Mouse (Mus musculus) neural tube, embryonic 11.5 days (tissue): ENCODE measurements around the gene Olfr364-ps1. TPM values are rescaled to one million over a fixed set of nuclear protein-coding genes. Genes with fewer than 3 reads are reported as not detected.

Experiments used
- ATAC-seq: fragments of 200-750 bp; cut with Nextera tagmentation; 2 replicates; pipeline ENCODE4 v1.8.0; 2017; ENCODE audit warnings: moderate number of reproducible peaks, mild to moderate bottlenecking, moderate TSS enrichment, moderate library complexity; ENCODE audit not compliant: insufficient read depth, low FRiP score, low TSS enrichment
- DNase-seq: peaks from one replicate; pipeline ENCODE4 v3.0.0-alpha.2; 2015; ENCODE audit warnings: low spot score
- H3K27ac ChIP-seq: fragments of 300-500 bp; sonication (generic); 2 replicates; pipeline ENCODE4 v1.5.1; 2014; ENCODE audit warnings: low read depth, mild to moderate bottlenecking, low read length
- H3K27me3 ChIP-seq: fragments of 300-500 bp; sonication (generic); 2 replicates; pipeline ENCODE4 v1.6.1; 2014; ENCODE audit warnings: mild to moderate bottlenecking, low read length, mixed read lengths; ENCODE audit not compliant: control insufficient read depth, insufficient read depth
- H3K36me3 ChIP-seq: fragments of 300-500 bp; sonication (generic); 2 replicates; pipeline ENCODE4 v1.6.1; 2014; ENCODE audit warnings: mild to moderate bottlenecking, low read length, moderate library complexity, mixed read lengths; ENCODE audit not compliant: control insufficient read depth, insufficient read depth
- H3K4me1 ChIP-seq: fragments of 300-500 bp; sonication (generic); 2 replicates; pipeline ENCODE4 v1.6.1; 2014; ENCODE audit warnings: low read length, mixed read lengths; ENCODE audit not compliant: control insufficient read depth, insufficient read depth
- H3K4me2 ChIP-seq: fragments of 300-500 bp; sonication (generic); 2 replicates; pipeline ENCODE4 v1.6.1; 2014; ENCODE audit warnings: low read depth, mild to moderate bottlenecking, moderate library complexity
- H3K4me3 ChIP-seq: fragments of 300-500 bp; sonication (generic); 2 replicates; pipeline ENCODE4 v1.5.1; 2014; ENCODE audit warnings: low read depth, low read length
- H3K9ac ChIP-seq: fragments of 300-500 bp; sonication (generic); 2 replicates; pipeline ENCODE4 v1.6.1; 2014; ENCODE audit warnings: mild to moderate bottlenecking, low read length
- H3K9me3 ChIP-seq: fragments of 300-500 bp; sonication (generic); 2 replicates; pipeline ENCODE4 v1.6.1; 2016; ENCODE audit warnings: low read length; ENCODE audit not compliant: control insufficient read depth
- WGBS: fragments of 180-500 bp; shearing (Covaris S2); extraction: QIAGEN DNeasy Blood & Tissue Kit; methylation state at CpG from one replicate; pipeline ENCODE4 v1.1.7; 2014; 5-methylcytosine and 5-hydroxymethylcytosine counted together
- polyA plus RNA-seq: library from polyadenylated mRNA; unstranded; fragments of >200 nt; fragmentation: Nextera tagmentation; extraction: Ambion mirVana; gene quantifications from 2 replicates; pipeline ENCODE4 v1.2.1, GENCODE M21; 2014

The Olfr364-ps1 gene
- polyA plus RNA-seq, result not detected in 2 replicates

DNA sequence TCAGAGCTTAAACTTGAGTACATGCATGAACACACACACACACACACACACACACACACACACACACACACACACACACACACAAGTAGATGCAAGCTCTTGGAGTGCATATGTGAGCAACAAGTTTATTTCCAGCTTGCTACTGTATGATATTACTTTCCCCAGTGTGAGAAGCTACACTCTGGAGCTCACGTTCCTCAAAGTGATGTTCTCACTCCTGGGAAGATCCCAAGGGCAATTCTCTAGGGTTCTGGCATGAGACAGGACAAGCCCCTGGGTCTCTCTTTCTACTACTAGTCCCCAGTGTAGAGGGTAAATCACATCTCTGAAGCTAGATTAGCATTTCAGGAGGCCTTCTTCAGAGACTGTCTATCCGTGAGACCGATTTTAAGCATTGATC lies at the start of gene Olfr364-ps1:
Gene Olfr364-ps1 (plus strand): TSS at position 301 of the 400 bp plus-strand sequence.
- WGBS, result 89% methylated on average over 3 of the region's 3 CpGs
- ATAC-seq, result no peak

DNA sequence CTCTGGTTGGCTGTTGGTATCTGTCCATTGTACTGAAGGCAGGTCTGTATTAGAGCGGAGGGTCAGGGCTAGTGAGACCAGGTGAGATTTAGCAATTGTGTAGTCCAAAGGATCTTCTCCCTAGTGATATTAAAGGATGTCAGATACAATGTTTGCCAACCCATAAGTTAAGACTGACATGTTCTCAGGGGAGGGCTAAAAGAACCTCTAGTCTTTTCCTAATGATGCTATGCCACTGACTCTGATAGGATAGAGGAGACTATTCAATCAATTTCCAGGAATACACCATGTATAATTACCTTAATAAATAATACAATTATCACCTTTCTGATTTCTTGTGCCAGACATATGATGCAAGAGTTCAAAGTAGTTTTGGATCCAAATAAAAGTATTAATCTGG lies 21.3 kb upstream of the Olfr364-ps1 start, which contains the start of gene Olfr362:
Gene Olfr362 (minus strand): TSS at position 101 of the 400 bp plus-strand sequence.
- WGBS, result 90% methylated on average over 1 of the region's 1 CpGs
- Histone ChIP-seq H3K4me1 (no peaks in the 10 kb centered on the region), H3K36me3 (no peaks in the 10 kb centered on the region), H3K27ac (no peak within 1 kb of the TSS), H3K4me3 (no peak within 1 kb of the TSS), H3K4me2 (no peak within 1 kb of the TSS), H3K9me3 (peaks cover 9% of the 10 kb centered on the region; the same call in 1 of the 2 replicates), H3K27me3 (no peaks in the 10 kb centered on the region), H3K9ac (no peak within 1 kb of the TSS)
- DNase-seq (no peak), ATAC-seq (no peak)

More for the DNA sequence above, at the start of gene Olfr364-ps1:
- DNase-seq, result no peak
- no peaks in the 10 kb centered on the region for H3K27me3 ChIP-seq
- H3K36me3 ChIP-seq, result no peaks in the 10 kb centered on the region
- no peak within 1 kb of the TSS for H3K4me2 ChIP-seq
- H3K4me3 ChIP-seq, result no peak within 1 kb of the TSS
- no peak within 1 kb of the TSS for H3K27ac ChIP-seq
- H3K9ac ChIP-seq, result no peak within 1 kb of the TSS
- H3K9me3 ChIP-seq, result peaks cover 4% of the 10 kb centered on the region; the same call in 1 of the 2 replicates
- H3K4me1 ChIP-seq, result no peaks in the 10 kb centered on the region

DNA sequence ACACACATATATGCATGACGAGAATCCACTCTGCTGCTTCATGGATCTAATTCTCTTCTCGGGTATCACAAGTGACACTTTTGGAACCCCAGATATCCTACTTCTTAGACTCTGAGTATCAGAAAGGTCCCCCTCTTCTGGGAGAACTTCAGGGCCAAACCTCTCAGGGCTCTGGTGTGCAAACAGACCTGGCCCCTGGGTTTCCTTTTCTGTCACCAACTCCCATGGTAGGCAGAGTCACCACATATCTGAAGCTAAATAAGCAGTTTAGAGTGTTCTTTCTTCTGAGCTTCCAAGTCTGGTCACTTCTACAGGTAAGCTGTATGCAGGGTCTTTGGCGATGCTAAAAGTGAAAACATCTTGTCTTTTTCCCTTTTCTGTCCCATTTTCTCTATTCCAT lies 48.8 kb downstream of the Olfr364-ps1 start, which contains the start of gene Olfr365:
Gene Olfr365 (plus strand): TSS at position 301 of the 400 bp plus-strand sequence.
- DNase-seq (no peak), ATAC-seq (no peak)
- Histone ChIP-seq H3K4me1 (no peaks in the 10 kb centered on the region), H3K9ac (no peak within 1 kb of the TSS), H3K4me3 (no peak within 1 kb of the TSS), H3K27me3 (no peaks in the 10 kb centered on the region), H3K9me3 (no peaks in the 10 kb centered on the region; the same call in 1 of the 2 replicates), H3K27ac (no peak within 1 kb of the TSS), H3K36me3 (no peaks in the 10 kb centered on the region), H3K4me2 (no peak within 1 kb of the TSS)
- WGBS, result 79% methylated on average over 3 of the region's 3 CpGs

Other genes starting within 250 kb of the Olfr364-ps1 start
- gene Olfr353, start 246.4 kb upstream of the Olfr364-ps1 start, polyA plus RNA-seq, result not detected in 2 replicates
- gene Olfr354, start 233.6 kb upstream of the Olfr364-ps1 start, polyA plus RNA-seq, result not detected in 2 replicates
- not detected in 2 replicates for gene Olfr355, start 210.4 kb upstream of the Olfr364-ps1 start, polyA plus RNA-seq
- not detected in 2 replicates for gene Olfr356, start 202.2 kb upstream of the Olfr364-ps1 start, polyA plus RNA-seq
- gene Olfr357, start 145.5 kb upstream of the Olfr364-ps1 start, polyA plus RNA-seq, result not detected in 2 replicates
- gene Olfr358, start 130.0 kb upstream of the Olfr364-ps1 start, polyA plus RNA-seq, result not detected in 2 replicates
- not detected in 2 replicates for gene Olfr360, start 73.6 kb upstream of the Olfr364-ps1 start, polyA plus RNA-seq
- gene Olfr361, start 50.0 kb upstream of the Olfr364-ps1 start, polyA plus RNA-seq, result not detected in 2 replicates
- gene Olfr362, start 21.4 kb upstream of the Olfr364-ps1 start, polyA plus RNA-seq, result not detected in 2 replicates
- not detected in 2 replicates for gene Olfr365, start 48.9 kb downstream of the Olfr364-ps1 start, polyA plus RNA-seq
- not detected in 2 replicates for gene Olfr366, start 72.3 kb downstream of the Olfr364-ps1 start, polyA plus RNA-seq
- not detected in 2 replicates for gene Olfr368, start 187.2 kb downstream of the Olfr364-ps1 start, polyA plus RNA-seq
- gene Pdcl, start 220.0 kb downstream of the Olfr364-ps1 start, polyA plus RNA-seq, result 75.4 and 75.7 TPM in 2 replicates